Mouse (Mus musculus) MEL (cell line): ENCODE measurements around the gene Afg1l. TPM values are rescaled to one million over a fixed set of nuclear protein-coding genes. Genes with fewer than 3 reads are reported as not detected.
A peak's percentile ranks its signal among the peaks of the same experiment; 100 is the strongest.

Source experiments
- DNase-seq: peaks from one replicate; pipeline ENCODE4 v3.0.0; 2011; ENCODE audit warnings: low read depth, low spot score
- H3K27ac ChIP-seq: 2 replicates; pipeline ENCODE4 v1.5.1; 2012; ENCODE audit warnings: low read depth, mild to moderate bottlenecking, control low read depth, low read length, moderate library complexity; ENCODE audit not compliant: control insufficient read depth
- H3K27me3 ChIP-seq, 2 experiments: fragments of 150-350 bp in 1 of 2; sonication (generic) in 1 of 2; 2 replicates each; pipeline ENCODE4 v1.6.1; 2012; ENCODE audit warnings: low read length in 2 of 2, mild to moderate bottlenecking in 2 of 2, improper control_type of control experiment in 1 of 2, moderate library complexity in 1 of 2; ENCODE audit not compliant: insufficient read depth in 2 of 2, control insufficient read depth in 1 of 2
- H3K36me3 ChIP-seq, 2 experiments: 2 replicates each; pipeline ENCODE4 v1.6.1; 2012 to 2014; ENCODE audit warnings: low read length in 2 of 2, improper control_type of control experiment in 1 of 2, inconsistent platforms in 1 of 2, mild to moderate bottlenecking in 1 of 2; ENCODE audit not compliant: insufficient read depth in 2 of 2, control insufficient read depth in 1 of 2
- H3K4me1 ChIP-seq, 2 experiments: fragments of 150-350 bp in 1 of 2; sonication (generic) in 1 of 2; 2 replicates each; pipeline ENCODE4 v1.6.1; 2012; ENCODE audit warnings: low read length in 2 of 2, improper control_type of control experiment in 1 of 2, mild to moderate bottlenecking in 1 of 2; ENCODE audit not compliant: insufficient read depth in 2 of 2, control insufficient read depth in 1 of 2
- H3K4me3 ChIP-seq, 2 experiments: fragments of 150-350 bp in 1 of 2; sonication (generic) in 1 of 2; 2 replicates each; pipeline ENCODE4 v1.5.1; 2012; ENCODE audit warnings: low read depth in 2 of 2, low read length in 2 of 2, mild to moderate bottlenecking in 2 of 2, moderate library complexity in 2 of 2, control low read depth in 1 of 2, improper control_type of control experiment in 1 of 2; ENCODE audit not compliant: control insufficient read depth in 1 of 2, insufficient read depth in 1 of 2
- H3K79me2 ChIP-seq: 2 replicates; pipeline ENCODE4 v1.6.1; 2012; ENCODE audit warnings: mild to moderate bottlenecking, low read length, moderate library complexity; ENCODE audit not compliant: control insufficient read depth, poor library complexity, insufficient read depth
- H3K9ac ChIP-seq: 2 replicates; pipeline ENCODE4 v1.6.1; 2012; ENCODE audit warnings: low read depth, mild to moderate bottlenecking, control low read depth, low read length, moderate library complexity; ENCODE audit not compliant: control insufficient read depth, poor library complexity, severe bottlenecking
- H3K9me3 ChIP-seq: fragments of 150-350 bp; sonication (generic); replicated peaks from 2 replicates; pipeline ENCODE4 v1.6.1; 2012; ENCODE audit warnings: mild to moderate bottlenecking, low read length, improper control_type of control experiment, moderate library complexity; ENCODE audit not compliant: insufficient read depth
- BHLHE40 ChIP-seq: IDR thresholded peaks from 2 replicates; pipeline ENCODE4 v1.6.1; 2012; ENCODE audit warnings: low read depth, mild to moderate bottlenecking, inconsistent platforms, low read length, improper control_type of control experiment, borderline replicate concordance
- CHD2 ChIP-seq: IDR thresholded peaks from 2 replicates; pipeline ENCODE4 v1.6.1; 2011; ENCODE audit warnings: low read length, improper control_type of control experiment
- CTCF ChIP-seq, 3 experiments: IDR thresholded peaks in 2 of 3; conservative IDR thresholded peaks in 1 of 3; 2 replicates each; pipeline ENCODE4 v1.5.1; 2011 to 2012; ENCODE audit warnings: low read length in 3 of 3, low read depth in 2 of 3, mild to moderate bottlenecking in 2 of 3, improper control_type of control experiment in 1 of 3, inconsistent platforms in 1 of 3, mixed read lengths in 1 of 3, moderate library complexity in 1 of 3; ENCODE audit not compliant: control insufficient read depth in 1 of 3, insufficient read depth in 1 of 3, poor library complexity in 1 of 3, severe bottlenecking in 1 of 3
- E2F4 ChIP-seq: IDR thresholded peaks from 2 replicates; pipeline ENCODE4 v1.6.1; 2011; ENCODE audit warnings: low read depth, low read length, improper control_type of control experiment, borderline replicate concordance
- EP300 ChIP-seq, 2 experiments: IDR thresholded peaks; 2 replicates each; pipeline ENCODE4 v1.6.1; 2011; ENCODE audit warnings: improper control_type of control experiment in 2 of 2, low read length in 2 of 2, low read depth in 1 of 2, mild to moderate bottlenecking in 1 of 2
- ETS1 ChIP-seq: IDR thresholded peaks from 2 replicates; pipeline ENCODE4 v1.6.1; 2012; ENCODE audit warnings: low read depth, mild to moderate bottlenecking, inconsistent platforms, low read length, improper control_type of control experiment, moderate library complexity
- GABPA ChIP-seq: IDR thresholded peaks from 2 replicates; pipeline ENCODE4 v1.6.1; 2012; ENCODE audit warnings: low read depth, mild to moderate bottlenecking, inconsistent platforms, low read length, improper control_type of control experiment, moderate library complexity
- HCFC1 ChIP-seq: IDR thresholded peaks from 2 replicates; pipeline ENCODE4 v1.6.1; 2012; ENCODE audit warnings: low read depth, mild to moderate bottlenecking, inconsistent platforms, low read length, improper control_type of control experiment, moderate library complexity
- JUND ChIP-seq: IDR thresholded peaks from 2 replicates; pipeline ENCODE4 v1.6.1; 2011; ENCODE audit warnings: low read depth, mild to moderate bottlenecking, improper control_type of control experiment, low read length
- KAT2A ChIP-seq: conservative IDR thresholded peaks from 2 replicates; pipeline ENCODE4 v1.6.1; 2012; ENCODE audit warnings: low read depth, low read length, improper control_type of control experiment, inconsistent platforms
- MAFK ChIP-seq: IDR thresholded peaks from 2 replicates; pipeline ENCODE4 v1.6.1; 2011; ENCODE audit warnings: low read depth, mild to moderate bottlenecking, low read length, improper control_type of control experiment, borderline replicate concordance
- MAX ChIP-seq: IDR thresholded peaks from 2 replicates; pipeline ENCODE4 v1.6.1; 2011; ENCODE audit warnings: low read length, improper control_type of control experiment
- MAZ ChIP-seq: IDR thresholded peaks from 2 replicates; pipeline ENCODE4 v1.6.1; 2012; ENCODE audit warnings: low read depth, mild to moderate bottlenecking, inconsistent platforms, low read length, improper control_type of control experiment
- MXI1 ChIP-seq: IDR thresholded peaks from 2 replicates; pipeline ENCODE4 v1.6.1; 2011; ENCODE audit warnings: mild to moderate bottlenecking, low read depth, low read length, improper control_type of control experiment
- MYB ChIP-seq: IDR thresholded peaks from 2 replicates; pipeline ENCODE4 v1.6.1; 2011; ENCODE audit warnings: mild to moderate bottlenecking, low read depth, low read length, improper control_type of control experiment
- MYC ChIP-seq: IDR thresholded peaks from 2 replicates; pipeline ENCODE4 v1.6.1; 2011; ENCODE audit warnings: low read depth, mild to moderate bottlenecking, low read length, improper control_type of control experiment, moderate library complexity
- NRF1 ChIP-seq: IDR thresholded peaks from 2 replicates; pipeline ENCODE4 v1.6.1; 2014; ENCODE audit warnings: low read depth, mild to moderate bottlenecking, inconsistent platforms, low read length, improper control_type of control experiment, moderate library complexity; ENCODE audit not compliant: poor library complexity, insufficient read depth, severe bottlenecking
- POLR2A ChIP-seq, 2 experiments: IDR thresholded peaks; 2 replicates each; pipeline ENCODE4 v1.6.1; 2011 to 2012; ENCODE audit warnings: low read length in 2 of 2, mild to moderate bottlenecking in 2 of 2, control low read depth in 1 of 2, improper control_type of control experiment in 1 of 2, low read depth in 1 of 2, moderate library complexity in 1 of 2; ENCODE audit not compliant: control insufficient read depth in 1 of 2, insufficient read depth in 1 of 2, poor library complexity in 1 of 2
- POLR2AphosphoS2 ChIP-seq: IDR thresholded peaks from 2 replicates; pipeline ENCODE4 v1.6.1; 2011; ENCODE audit warnings: low read length, improper control_type of control experiment
- POLR2AphosphoS5 ChIP-seq: IDR thresholded peaks from 2 replicates; pipeline ENCODE4 v1.6.1; 2012; ENCODE audit warnings: low read depth, borderline replicate concordance, mild to moderate bottlenecking, inconsistent platforms, low read length, moderate library complexity, mixed read lengths
- RAD21 ChIP-seq: IDR thresholded peaks from 2 replicates; pipeline ENCODE4 v1.6.1; 2011; ENCODE audit warnings: mild to moderate bottlenecking, low read depth, low read length, improper control_type of control experiment
- RCOR1 ChIP-seq: IDR thresholded peaks from 2 replicates; pipeline ENCODE4 v1.6.1; 2012; ENCODE audit warnings: low read depth, mild to moderate bottlenecking, inconsistent platforms, low read length, improper control_type of control experiment
- SMC3 ChIP-seq: IDR thresholded peaks from 2 replicates; pipeline ENCODE4 v1.6.1; 2011; ENCODE audit warnings: low read depth, low read length, improper control_type of control experiment
- TAL1 ChIP-seq: IDR thresholded peaks from 2 replicates; pipeline ENCODE4 v1.6.1; 2012; ENCODE audit warnings: mild to moderate bottlenecking, inconsistent platforms, low read length, moderate library complexity, mixed read lengths
- UBTF ChIP-seq: IDR thresholded peaks from 2 replicates; pipeline ENCODE4 v1.6.1; 2012; ENCODE audit warnings: low read depth, mild to moderate bottlenecking, inconsistent platforms, low read length, improper control_type of control experiment, moderate library complexity, borderline replicate concordance; ENCODE audit not compliant: insufficient read depth
- USF1 ChIP-seq: IDR thresholded peaks from 2 replicates; pipeline ENCODE4 v1.6.1; 2014; ENCODE audit warnings: low read depth, mild to moderate bottlenecking, inconsistent platforms, low read length, improper control_type of control experiment, moderate library complexity
- USF2 ChIP-seq, 2 experiments: IDR thresholded peaks; 2 replicates each; pipeline ENCODE4 v1.6.1; 2011 to 2012; ENCODE audit warnings: improper control_type of control experiment in 2 of 2, low read length in 2 of 2, borderline replicate concordance in 1 of 2, inconsistent platforms in 1 of 2, low read depth in 1 of 2, mild to moderate bottlenecking in 1 of 2; ENCODE audit not compliant: insufficient read depth in 1 of 2
- ZC3H11A ChIP-seq: IDR thresholded peaks from 2 replicates; pipeline ENCODE4 v1.6.1; 2012; ENCODE audit warnings: low read depth, mild to moderate bottlenecking, inconsistent platforms, low read length, improper control_type of control experiment
- ZMIZ1 ChIP-seq: IDR thresholded peaks from 2 replicates; pipeline ENCODE4 v1.6.1; 2012; ENCODE audit warnings: low read depth, mild to moderate bottlenecking, inconsistent platforms, low read length, improper control_type of control experiment, moderate library complexity
- polyA plus RNA-seq, 2 experiments: library from polyadenylated mRNA; stranded (reverse) in 1 of 2; unstranded in 1 of 2; fragments of >175 nt in 1 of 2; fragments of >200 nt in 1 of 2; gene quantifications; 2 replicates each; pipeline versions ENCODE4 v1.2.1 to v1.2.4; 2012; ENCODE audit warnings: low replicate concordance in 2 of 2, low read depth in 1 of 2; ENCODE audit not compliant: insufficient read length in 2 of 2, insufficient read depth in 1 of 2, missing spikeins in 1 of 2
- total RNA-seq: library from RNA; depleted of rRNA; stranded (reverse); fragments of 300-350 nt; gene quantifications from 2 replicates; pipeline ENCODE4 v1.2.3, GENCODE M21; 2012

The Afg1l gene
- total and polyA plus RNA-seq, 3 experiments, result 3.4 to 3.7 TPM; not detected in 1

DNA sequence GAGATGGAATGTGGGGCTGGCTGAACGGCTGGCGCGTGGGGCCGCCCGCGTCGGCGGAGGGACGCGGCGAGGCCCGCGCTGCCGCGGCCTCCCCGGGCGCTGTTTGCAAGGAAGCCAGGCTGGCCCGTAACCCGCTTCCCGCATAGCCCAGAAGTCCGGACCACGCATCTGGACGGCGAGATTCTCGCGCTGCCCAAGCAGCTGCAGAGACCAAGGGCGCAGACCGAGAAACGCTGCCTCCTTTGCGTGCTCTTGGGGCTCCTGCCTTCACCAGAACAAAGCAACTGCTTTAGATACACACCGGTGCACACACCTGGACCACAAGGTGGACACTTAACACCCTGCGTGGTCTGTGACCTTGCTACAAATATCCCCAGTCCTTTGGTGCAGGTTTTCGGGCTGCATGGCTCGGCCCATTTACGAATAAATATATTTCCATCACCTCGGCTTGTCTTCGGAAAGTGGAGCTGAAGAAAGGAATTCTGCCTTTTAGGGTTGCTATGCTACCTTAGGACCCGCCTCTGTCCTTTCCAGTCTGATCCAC lies 200.0 kb downstream of the Afg1l start:
- Histone ChIP-seq H3K36me3 (no peaks in the 10 kb centered on the region; a peak in 1 of 4 replicates), H3K79me2 (peaks cover 24% of the 10 kb centered on the region), H3K4me1 (peaks cover 0 to 6% of the 10 kb centered on the region in 2 experiments; a peak in 3 of 4 replicates), H3K27ac (no peak overlapping the region), H3K9ac (peak overlapping the region; percentile 64), H3K4me3 (peak overlapping the region; percentile 46 to 82), H3K27me3 (no peaks in the 10 kb centered on the region), H3K9me3 (no peaks in the 10 kb centered on the region)
- TF ChIP-seq MAZ (no peak), KAT2A (no peak), MXI1 (no peak), BHLHE40 (no peak), E2F4 (no peak), MYC (no peak), CTCF (IDR thresholded peaks at IDR 0.05 in 2 of 3, conservative IDR thresholded peaks at IDR 0.05 in 1 of 3; ENCODE audit: control insufficient read depth in 1 of 3, insufficient read depth in 1 of 3, low read depth in 2 of 3, low read length in 3 of 3, poor library complexity in 1 of 3, severe bottlenecking in 1 of 3) (no peak), USF2 (IDR thresholded peaks at IDR 0.05; ENCODE audit: borderline replicate concordance in 1 of 2, insufficient read depth in 1 of 2, low read depth in 1 of 2, low read length in 2 of 2) (no peak), MAFK (no peak), POLR2A (IDR thresholded peaks at IDR 0.05; ENCODE audit: control insufficient read depth in 1 of 2, insufficient read depth in 1 of 2, low read depth in 1 of 2, low read length in 2 of 2, poor library complexity in 1 of 2) (no peak), CHD2 (no peak), USF1 (no peak)
- no peak for DNase-seq

DNA sequence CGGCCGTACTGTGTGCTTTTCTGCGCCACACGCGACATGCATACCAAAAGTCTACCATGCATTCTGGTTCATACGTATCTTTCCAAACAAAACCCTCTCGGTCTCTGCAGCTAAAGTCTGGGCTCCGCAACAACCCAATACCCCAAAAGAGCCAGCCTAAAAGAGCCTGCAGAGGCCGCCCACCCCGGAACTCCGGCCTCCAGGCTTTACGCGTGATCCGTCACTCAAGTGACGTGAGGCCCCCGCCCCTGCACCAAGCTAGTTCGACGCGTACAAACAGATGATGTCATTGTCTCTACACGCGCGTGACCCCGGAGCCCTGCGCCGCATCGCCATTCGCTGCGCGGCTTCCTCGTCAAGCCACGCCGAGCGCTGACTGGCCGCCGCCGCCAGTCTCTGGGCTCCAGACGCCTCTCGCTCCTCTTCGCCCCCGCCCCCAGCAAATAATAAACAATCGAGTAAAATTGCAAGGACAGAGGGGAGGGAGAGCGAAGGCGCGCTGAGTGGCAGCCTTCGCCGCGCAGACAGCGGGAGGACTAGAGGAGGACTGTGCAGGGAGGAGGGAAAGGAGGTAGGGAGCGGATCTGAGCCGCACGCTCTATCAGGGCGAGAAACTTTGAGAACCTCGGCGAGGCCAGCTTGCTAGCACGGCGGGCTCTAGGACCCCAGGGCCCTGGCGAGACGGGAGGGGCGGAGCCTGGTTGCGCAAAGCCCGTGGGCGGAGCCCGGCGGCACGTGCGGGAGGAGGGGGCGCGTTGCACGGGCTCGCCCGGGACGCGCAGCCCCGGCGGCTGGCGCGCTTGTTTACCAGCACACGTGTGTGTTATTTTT lies 200.7 kb downstream of the Afg1l start:
- Histone ChIP-seq H3K27me3 (no peaks in the 10 kb centered on the region), H3K79me2 (peaks cover 24% of the 10 kb centered on the region), H3K27ac (peak overlapping the region; percentile 82), H3K9me3 (no peaks in the 10 kb centered on the region), H3K4me3 (peak overlapping the region; percentile 67 to 82), H3K9ac (peak overlapping the region; percentile 79), H3K4me1 (peaks cover 6 to 10% of the 10 kb centered on the region in 2 experiments; a peak in 3 of 4 replicates), H3K36me3 (peaks cover 0 to 6% of the 10 kb centered on the region in 2 experiments; a peak in 3 of 4 replicates)
- peak; percentile 99 for DNase-seq
- TF ChIP-seq ETS1 (peak; percentile 92), RAD21 (no peak), ZMIZ1 (peak; percentile 43; the same call in 1 of the 2 replicates), MYB (no peak), MAX (peak; percentile 97), ZC3H11A (no peak), UBTF (0 out of 2 replicates have a peak, but pooled peaks have one; percentile 39), EP300 (IDR thresholded peaks at IDR 0.05; ENCODE audit: low read depth in 1 of 2, low read length in 2 of 2) (no peak), MYC (0 out of 2 replicates have a peak, but pooled peaks have one; percentile 32), POLR2AphosphoS5 (no peak), GABPA (no peak), TAL1 (no peak), JUND (no peak), NRF1 (peak; percentile 57), HCFC1 (peak; percentile 75), RCOR1 (no peak), USF1 (peak; percentile 78), SMC3 (no peak), POLR2AphosphoS2 (0 out of 2 replicates have a peak, but pooled peaks have one; percentile 28)
